Mouse (Mus musculus): ENCODE measurements around the gene Plce1.

Plce1 gene

DNA sequence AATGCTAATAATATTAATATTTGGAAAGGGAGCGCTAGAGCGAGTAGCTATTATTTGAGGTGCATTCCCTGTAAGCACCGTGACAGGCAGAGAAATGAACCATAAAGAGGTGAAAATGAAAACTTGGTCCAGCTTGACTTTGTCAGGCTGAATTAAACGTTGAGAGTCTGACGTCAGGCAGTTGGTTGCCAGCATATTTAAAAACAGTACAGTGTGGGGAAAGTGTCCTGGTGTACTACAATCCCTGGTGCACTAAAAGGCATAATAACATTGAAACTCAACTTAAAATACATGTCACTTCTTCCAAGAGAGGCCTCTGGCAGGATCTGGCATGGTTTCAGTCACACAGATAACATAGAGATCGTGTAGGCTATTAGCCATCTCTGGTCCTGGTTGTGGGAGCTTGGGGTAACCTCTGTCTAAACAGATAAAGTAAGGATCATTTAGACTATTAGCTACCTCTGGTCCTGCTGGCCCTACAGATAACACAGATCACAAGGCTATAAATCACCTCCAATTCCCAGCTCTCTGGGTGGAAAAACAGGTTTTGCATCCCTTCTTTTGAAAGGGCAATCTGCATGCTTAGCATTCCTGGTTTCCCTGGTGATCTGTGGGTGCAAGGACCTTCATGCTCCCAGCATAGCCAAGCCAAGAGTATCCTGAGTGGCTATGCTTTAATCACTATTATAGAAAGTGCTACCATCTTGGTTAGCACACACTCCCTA, 164.1 kb downstream of the Plce1 start:
- peak; percentile 64 for DNase-seq

DNA sequence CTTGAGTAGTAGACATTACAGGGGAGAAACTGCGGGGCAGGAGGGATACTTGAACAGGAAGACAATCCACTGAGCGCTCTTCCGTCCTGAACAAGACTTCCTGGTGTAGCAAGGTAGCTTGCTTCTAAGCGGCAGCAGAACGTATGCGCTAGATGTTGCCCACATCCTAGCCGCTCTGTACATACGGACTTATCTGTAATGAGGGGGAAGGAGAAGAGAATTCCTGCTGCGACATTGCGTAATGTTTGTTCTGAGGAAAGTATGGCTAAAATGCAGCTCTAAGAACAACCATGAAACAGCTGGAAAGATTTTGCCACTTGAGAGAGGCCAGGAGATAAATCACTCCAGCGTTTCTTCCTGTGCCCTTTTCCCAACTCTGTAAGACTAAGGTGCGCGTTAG, 177.1 kb downstream of the Plce1 start:
- peak; percentile 41 for DNase-seq

DNA sequence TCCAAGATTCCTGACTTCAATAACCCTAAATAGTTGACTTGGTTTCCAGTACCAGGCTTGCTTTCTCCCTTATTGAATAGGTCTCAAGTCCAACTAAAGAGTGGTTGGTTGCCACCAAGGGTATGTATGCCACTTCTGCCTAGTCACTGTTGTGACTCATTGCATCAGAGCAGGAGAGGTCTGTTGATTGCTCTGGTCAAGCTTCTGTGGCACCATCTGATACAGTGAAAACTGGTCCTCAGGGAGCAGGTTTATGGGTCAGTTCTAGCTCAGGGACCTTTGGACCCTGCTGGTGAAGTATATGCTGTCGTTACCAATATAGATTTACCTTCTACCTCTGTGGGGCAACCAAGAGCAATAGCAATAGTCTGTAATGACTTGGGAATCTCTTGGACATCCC, 184.5 kb downstream of the Plce1 start:
- peak; percentile 18 for DNase-seq

GRCm38 (mm10) chr19:38672015-38672600, 191.2 kb downstream of the Plce1 start:
- peak; percentile 58 for DNase-seq

DNA sequence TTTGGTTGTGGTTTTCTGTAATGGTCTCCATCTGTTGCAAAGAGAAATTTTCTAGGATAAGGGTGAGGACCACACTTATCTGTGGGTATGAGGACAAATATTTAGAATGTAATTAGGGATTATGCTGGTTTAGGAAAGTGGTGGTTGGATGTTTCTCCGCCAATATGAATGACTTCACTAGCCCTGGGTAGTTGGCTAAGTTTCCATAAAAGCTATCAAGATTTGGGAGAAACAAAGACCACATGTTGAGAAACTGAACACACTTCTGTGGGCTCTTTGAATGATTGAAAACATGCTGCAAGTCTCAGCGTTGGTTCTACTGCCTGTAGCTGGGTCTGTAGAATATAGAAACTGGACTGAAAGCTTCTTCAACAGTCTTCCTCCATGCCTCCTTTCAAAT, 193.0 kb downstream of the Plce1 start:
- DNase-seq: peak; percentile 66

GRCm38 (mm10) chr19:38678655-38679054, 197.7 kb downstream of the Plce1 start:
- peak; percentile 71 for DNase-seq

DNA sequence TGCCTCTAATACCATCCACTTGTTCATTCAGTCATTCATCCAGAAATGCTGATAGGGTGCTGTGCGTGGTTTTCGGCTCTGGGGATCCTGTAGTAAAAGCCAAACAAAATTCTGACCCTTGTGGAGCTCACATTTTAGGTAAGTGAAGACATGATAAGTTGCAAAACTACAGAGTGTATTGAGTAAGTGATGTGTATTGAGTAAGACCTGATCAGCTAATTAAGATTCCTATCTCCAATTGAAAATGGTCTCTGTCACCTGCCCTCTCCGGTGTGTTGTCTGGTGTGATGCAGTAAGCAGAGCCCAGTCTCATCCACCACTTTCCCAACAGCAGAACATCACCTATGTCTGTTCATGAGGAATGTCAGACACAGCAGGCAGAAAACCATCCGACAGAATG, 198.6 kb downstream of the Plce1 start:
- peak; percentile 33 for DNase-seq

- DNase-seq: peak; percentile 84
These were observed 206.4 kb downstream of the Plce1 start for GRCm38 (mm10) chr19:38687326-38687725.

DNA sequence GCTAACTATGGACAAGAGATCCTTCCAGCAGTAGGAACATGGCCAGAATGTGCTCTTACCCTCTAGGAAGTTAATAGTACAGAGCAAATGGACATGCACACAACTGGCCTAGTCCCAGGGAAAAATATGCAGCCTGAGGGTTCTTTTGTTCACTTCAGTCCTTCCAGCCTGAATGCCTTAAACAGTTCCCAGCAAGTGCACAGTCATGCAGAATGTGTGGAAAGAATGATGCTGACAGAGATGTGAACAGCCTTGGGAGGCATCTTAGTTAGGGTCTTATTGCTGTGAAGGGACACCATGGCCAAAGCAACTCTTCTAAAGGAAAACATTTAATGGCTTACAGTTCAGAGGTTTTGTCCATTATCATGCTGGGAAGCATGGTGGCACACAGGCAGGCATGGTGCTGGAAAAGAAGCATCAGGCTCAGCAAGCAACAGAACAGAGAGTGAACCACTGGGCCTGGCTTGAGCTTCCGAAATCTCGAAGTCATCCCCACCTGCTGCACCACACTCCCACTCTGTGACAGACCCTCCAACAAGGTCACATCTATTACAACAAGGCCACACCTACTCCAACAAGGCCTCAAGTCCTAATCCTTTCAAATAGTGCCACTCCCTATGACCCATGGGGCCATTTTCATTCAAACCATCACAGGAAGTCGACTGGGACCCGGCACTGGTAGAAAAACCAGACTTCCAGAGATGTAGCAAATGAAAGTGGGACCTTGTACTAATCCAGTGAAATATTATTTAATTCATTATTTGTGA, 208.0 kb downstream of the Plce1 start:
- DNase-seq: peak; percentile 66

DNA sequence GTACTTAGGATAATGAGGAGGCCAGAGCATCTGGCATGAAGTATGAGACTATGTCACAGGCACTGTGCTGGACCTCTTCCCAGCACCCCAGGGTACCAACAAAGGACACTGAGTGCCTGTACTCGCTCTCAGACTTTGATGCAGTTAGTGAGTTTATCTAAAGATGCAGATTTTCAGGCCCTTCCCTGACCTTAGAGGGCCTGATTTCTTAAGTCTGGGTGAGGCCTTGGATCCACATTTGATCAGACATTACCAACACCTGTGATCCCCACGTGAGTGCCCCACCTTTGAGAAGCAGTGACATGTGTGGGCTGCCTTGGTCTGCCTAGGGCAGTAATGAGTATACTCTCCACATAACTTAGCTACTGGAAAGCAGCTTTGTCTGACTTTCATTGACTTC, 209.4 kb downstream of the Plce1 start:
- no peak for DNase-seq

DNA sequence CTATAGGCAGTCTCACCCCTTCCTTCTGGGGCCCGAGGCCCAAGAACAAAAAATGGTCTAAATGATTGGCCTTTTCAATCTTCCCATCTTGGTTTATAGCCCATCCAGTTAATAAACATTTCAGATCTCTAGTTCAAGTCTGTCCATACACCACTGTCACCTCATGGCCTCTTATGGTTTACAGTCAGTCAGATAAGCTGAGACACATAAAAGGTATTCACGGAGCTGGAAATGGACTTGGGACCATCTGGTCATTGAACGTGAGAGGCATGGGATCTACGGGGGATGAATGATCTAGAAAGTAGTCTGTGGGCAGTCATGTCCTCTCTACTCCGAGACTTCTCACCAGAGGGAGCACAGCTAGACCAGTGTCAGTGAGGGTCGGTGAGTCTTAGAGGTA, 210.6 kb downstream of the Plce1 start:
- DNase-seq: no peak

DNA sequence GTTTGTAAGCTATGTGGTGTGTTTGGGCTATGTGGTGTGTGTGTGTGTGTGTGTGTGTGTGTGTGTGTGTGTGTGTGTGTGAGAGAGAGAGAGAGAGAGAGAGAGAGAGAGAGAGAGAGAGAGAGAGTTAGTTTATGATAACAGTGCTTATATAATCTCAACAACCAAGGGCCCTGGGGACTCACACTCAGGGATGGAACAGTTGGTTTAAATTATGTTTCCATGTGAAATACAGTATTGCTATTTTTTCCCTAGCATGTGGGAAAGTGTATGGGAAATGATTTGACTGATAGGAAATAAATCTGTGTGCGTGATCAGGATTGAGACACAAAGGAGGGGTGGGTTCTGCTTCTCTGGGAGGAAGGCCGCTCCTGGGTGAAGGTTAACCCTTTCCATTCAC, 212.4 kb downstream of the Plce1 start:
- DNase-seq: no peak

DNA sequence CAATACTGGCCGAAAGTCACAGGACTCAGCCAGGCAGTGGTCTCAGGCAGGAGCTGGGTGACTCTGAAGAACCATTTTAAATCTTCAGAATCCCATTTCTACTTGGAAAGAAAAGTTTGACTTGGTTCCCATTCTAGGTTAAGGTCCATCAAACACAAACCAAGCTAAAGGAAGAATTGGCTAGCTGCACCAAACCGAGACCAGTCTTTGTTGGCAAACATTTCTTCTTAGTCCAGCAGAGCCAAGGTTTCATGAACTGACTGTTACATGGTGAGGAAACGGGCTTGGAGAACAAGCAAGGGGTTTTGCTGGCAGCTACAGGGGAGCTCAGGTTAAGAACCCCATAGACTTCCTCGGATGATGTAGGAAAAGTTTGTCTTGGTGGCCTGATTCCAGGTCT, 212.9 kb downstream of the Plce1 start:
- DNase-seq: no peak

DNA sequence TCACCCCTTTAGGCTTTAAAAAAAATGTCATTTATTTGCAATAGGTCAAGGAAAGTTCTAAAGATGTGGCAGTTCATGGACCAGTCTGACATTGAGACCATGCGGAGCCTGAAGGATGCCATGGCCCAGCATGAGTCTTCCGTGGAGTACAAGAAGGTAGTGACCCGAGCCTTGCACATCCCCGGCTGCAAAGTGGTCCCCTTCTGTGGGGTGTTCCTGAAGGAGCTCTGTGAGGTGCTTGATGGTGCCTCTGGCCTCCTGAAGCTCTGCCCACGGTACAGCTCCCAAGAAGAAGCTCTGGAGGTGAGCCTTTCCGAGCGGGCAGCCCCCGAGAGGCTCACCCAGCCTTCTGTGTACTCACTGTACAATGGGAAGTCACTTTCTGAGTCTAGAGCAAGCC, 220.9 kb downstream of the Plce1 start:
- peak; percentile 77 for DNase-seq

- DNase-seq: no peak
These were observed 223.8 kb downstream of the Plce1 start for GRCm38 (mm10) chr19:38704742-38705141.

DNA sequence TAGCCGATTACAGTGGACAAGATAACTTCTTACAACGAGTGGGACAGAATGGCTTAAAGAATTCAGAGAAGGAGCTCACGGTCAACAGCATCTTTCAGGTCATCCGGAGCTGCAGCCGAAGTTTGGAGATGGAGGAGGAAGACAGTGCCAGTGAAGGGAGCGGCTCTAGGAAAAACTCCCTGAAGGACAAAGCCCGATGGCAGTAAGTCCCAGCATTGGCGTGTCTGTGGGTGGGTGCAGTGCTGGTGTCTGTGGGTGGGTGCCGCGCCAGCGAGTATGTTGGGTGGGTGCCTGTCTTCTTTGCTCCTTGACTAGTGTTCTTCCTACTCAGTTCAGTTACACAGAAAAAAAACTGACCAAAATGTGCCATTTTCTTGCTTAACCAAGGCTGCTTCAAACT, 224.3 kb downstream of the Plce1 start:
- peak; percentile 82 for DNase-seq

DNA sequence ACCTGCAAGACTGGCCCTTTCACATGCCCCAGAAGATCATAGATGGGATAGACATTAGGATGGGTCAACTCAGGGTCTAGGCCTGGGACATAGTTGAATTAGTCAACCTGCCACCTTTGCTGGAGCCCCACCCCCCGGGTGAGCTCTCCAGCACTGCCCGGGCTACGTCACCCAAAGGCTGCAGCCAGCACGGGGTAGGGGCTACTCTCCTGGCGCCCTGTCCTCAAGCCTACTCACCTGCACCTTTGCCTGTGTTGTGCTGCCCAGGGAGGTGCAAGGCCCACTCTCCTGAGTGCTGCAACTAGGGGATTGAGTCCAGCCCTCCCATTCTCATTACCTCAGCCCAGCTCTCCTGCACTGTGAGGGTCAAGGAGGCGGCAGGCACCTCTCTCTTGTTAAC, 225.5 kb downstream of the Plce1 start:
- peak; percentile 72 for DNase-seq

DNA sequence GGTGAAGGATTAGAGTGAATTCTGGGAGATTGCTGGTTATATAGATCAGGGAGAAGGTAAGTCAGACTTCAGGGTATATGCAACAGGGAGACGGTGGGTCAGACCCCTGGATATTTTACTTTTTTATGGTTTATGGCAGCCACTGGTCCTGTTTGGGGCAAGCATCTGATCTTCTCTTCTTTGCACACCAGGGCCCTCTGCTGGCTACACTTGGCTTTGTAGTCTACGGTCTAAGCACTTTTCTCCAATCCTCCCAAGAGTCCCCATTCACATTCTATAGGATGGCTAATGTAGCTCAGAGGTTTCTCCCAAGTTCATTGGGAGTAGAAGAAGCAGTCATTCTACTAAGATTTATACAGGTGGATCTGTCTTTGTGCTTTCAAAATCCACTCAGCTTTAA, 228.5 kb downstream of the Plce1 start:
- peak; percentile 88 for DNase-seq

GRCm38 (mm10) chr19:38721808-38722207, 240.9 kb downstream of the Plce1 start:
- DNase-seq: peak; percentile 64

DNA sequence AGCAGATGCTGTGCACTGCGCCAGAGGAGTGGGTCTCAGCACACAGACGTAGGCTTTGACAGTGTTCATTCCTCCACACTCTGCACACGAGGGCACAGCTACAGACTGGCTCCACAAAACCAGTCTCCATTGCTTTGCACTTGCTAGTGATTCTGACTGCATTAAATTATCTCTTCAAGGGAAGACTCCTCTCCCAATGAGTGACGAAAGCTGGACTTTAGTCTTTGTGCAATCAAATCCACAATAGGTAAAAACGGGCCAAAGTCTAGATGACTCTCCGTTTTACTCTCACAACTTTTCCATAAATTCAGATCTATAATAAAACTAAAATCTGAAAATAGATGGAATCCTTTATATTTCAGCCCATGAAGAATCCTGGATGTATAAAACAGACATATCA, 242.1 kb downstream of the Plce1 start:
- no peak for DNase-seq

GRCm38 (mm10) chr19:38723969-38724368, 243.1 kb downstream of the Plce1 start:
- peak; percentile 76 for DNase-seq

DNA sequence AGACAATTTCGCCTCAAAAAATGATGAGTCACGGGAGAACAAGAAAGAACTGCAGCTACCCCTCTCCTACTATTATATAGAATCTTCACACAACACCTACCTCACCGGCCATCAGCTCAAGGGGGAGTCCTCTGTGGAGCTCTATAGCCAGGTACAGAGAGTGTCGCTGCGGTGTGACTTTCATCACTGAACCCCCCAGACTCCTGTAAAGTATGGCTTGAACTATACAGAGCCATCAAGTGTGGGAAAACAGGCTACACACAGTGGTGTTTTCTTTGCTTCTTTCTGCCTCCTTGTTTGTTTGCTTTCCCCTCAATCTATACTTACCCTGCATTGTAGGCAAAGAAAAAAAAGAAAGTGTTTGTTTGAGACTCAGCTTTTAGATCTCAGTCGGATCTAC, 247.9 kb downstream of the Plce1 start:
- DNase-seq: no peak

DNA sequence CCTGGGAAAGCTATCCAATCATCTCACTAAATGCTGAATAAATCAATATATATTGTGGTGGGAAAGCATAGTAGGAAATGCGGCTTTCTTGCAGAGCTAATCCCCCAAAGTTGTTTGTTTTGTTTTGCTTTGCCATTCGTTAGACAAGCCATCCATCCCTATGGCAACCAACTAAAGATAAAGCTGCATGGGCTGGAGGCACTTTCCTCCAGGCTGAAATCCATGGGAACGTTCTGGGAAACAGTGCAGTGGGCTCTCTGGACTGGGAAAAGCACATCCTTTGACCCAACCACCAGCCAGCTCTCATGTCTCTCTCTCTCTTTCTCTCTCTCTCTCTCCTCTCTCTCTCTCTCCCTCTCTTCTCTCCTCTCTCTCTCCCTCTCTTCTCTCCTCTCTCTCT, 248.4 kb downstream of the Plce1 start:
- DNase-seq: peak; percentile 79

GRCm38 (mm10) chr19:38744546-38744945, 263.6 kb downstream of the Plce1 start:
- no peak for DNase-seq

Data from heart, adult 11 months (tissue).